Mouse (Mus musculus): ENCODE results near the gene Odf3l1. TPM values are rescaled to one million over a fixed set of nuclear protein-coding genes. Genes with fewer than 3 reads are reported as not detected.
"Not testable (repeated sequence)": the region's sequence is repeated elsewhere in the genome, so short reads cannot be mapped to it uniquely, and the experiment has no call there.

The Odf3l1 gene
- not detected for total RNA-seq (2021)
- long read RNA-seq, experiment 1 = 0 reads
- long read RNA-seq, experiment 2 = 0 reads

GRCm38 (mm10) chr9:56864216-56864729, at the start of gene Odf3l1:
Odf3l1 (minus strand) TSS chr9:56864679.
- DNase-seq (ENCODE audit: low spot score in 2 of 2) = no peak

- no peak for DNase-seq (ENCODE audit: low spot score in 2 of 2)
These were observed 49.5 kb upstream of the Odf3l1 start for GRCm38 (mm10) chr9:56913991-56914390.

GRCm38 (mm10) chr9:56911017-56911416, 46.5 kb upstream of the Odf3l1 start:
- DNase-seq (ENCODE audit: low spot score in 2 of 2) = no peak

DNA sequence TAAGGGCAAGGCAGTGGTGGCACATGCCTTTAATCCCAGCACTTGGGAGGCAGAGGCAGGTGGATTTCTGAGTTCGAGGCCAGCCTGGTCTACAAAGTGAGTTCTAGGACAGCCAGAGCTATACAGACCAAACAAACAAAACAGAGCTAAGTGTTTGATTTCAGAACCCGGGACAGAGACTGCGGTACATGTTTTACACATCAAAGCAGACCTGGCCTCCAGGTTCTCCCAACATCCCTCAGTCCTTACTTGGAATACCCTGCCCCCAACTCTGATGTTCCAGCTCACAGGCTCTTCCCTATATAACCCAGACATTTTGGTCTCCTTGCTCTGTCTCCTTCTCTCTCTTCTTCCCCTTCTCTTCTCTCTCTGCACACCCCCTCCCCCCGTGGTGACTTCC, 45.5 kb upstream of the Odf3l1 start:
- DNase-seq (ENCODE audit: low spot score in 2 of 2) = not testable (repeated sequence)

GRCm38 (mm10) chr9:56907549-56907948, 43.1 kb upstream of the Odf3l1 start:
- DNase-seq (ENCODE audit: low spot score in 2 of 2) = no peak

DNA sequence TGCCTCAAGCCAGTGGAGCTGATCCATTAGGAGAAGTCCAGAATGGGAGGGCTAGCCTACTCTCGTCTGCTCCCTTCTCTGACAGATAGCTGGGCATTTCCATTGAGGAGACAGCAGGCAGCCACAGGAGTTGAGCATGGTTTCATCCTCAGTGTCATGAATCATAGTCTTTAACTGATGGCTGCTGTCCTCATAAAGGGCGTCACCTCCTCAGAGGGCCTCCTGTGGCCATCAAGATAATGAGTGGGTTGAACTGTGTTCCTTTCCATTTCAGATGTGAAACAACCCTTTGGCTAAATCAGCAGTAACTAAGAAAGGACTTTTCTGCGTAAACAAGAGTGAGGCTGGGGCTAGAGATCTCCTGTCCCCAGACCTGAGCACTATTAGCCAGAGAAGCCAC, 39.2 kb upstream of the Odf3l1 start:
- no peak for DNase-seq (ENCODE audit: low spot score in 2 of 2)

GRCm38 (mm10) chr9:56901187-56901586, 36.7 kb upstream of the Odf3l1 start:
- DNase-seq (ENCODE audit: low spot score in 2 of 2) = no peak

- no peak for DNase-seq (ENCODE audit: low spot score in 2 of 2)
These were observed 36.1 kb upstream of the Odf3l1 start for GRCm38 (mm10) chr9:56900571-56900970.

GRCm38 (mm10) chr9:56900060-56900459, 35.6 kb upstream of the Odf3l1 start:
- no peak for DNase-seq (ENCODE audit: low spot score in 2 of 2)

GRCm38 (mm10) chr9:56899409-56899808, 34.9 kb upstream of the Odf3l1 start:
- DNase-seq (ENCODE audit: low spot score in 2 of 2) = no peak

DNA sequence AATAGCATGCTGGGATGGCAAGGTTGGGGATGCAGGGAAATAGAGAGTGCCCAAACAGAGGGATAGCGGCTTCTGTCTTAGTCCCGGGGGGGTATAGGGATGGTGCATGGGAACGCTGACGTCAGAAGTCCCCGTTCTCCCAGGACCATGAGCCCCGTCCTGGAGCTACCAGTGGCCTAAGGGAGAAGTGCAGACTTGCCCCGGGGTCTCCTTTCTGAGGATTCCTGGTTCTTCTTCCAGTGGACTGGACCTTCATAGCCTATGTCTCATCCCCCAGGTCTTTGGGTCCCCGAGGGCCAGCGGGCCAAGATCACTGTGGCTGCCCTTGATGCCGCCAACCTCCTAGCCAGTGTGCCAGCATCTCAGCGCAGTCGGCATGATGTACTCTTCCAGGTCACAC, 32.3 kb upstream of the Odf3l1 start:
- DNase-seq (ENCODE audit: low spot score in 2 of 2) = no peak

- no peak for DNase-seq (ENCODE audit: low spot score in 2 of 2)
These were observed 29.5 kb upstream of the Odf3l1 start for GRCm38 (mm10) chr9:56894006-56894405.

- DNase-seq (ENCODE audit: low spot score in 2 of 2) = no peak
These were observed 28.8 kb upstream of the Odf3l1 start for GRCm38 (mm10) chr9:56893313-56893712.

GRCm38 (mm10) chr9:56892111-56892510, 27.6 kb upstream of the Odf3l1 start:
- no peak for DNase-seq (ENCODE audit: low spot score in 2 of 2)

- peak; percentile 60 to 65 for DNase-seq (ENCODE audit: low spot score in 2 of 2)
These were observed 27.1 kb upstream of the Odf3l1 start for GRCm38 (mm10) chr9:56891517-56892011.

DNA sequence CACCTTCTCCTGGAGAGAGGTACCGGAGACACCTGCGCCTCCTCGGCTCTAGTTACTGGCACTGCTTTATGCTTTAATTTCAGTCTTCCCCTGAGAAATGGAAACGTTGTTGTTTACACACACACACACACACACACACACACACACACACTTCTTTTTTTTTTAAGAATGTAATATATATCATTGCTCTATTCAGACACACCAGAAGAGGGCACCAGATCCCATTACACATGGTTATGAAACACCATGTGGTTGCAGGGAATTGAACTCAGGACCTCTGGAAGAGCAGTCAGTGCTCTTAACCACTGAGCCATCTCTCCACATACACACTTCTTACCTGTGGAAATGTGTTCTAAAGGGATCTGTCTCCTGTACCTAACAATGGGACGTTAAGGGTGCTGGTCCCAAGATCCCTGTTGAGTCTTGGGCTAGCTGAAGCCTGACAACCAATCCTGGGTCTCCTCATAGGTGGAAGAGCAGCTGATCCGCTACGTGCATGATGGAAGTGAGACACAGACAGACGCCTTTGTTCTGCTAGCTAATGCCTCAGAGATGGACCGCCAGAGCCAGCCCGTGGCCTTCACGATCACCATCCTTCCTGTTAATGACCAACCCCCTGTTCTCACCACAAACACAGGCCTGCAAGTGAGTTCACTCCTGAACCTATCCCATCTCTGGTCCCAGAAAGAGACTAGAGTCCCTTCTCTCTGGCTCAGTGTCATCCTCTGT, 26.2 kb upstream of the Odf3l1 start:
- DNase-seq (ENCODE audit: low spot score in 2 of 2) = no peak

GRCm38 (mm10) chr9:56889817-56890216, 25.3 kb upstream of the Odf3l1 start:
- peak; percentile 79 to 86 for DNase-seq (ENCODE audit: low spot score in 2 of 2)

DNA sequence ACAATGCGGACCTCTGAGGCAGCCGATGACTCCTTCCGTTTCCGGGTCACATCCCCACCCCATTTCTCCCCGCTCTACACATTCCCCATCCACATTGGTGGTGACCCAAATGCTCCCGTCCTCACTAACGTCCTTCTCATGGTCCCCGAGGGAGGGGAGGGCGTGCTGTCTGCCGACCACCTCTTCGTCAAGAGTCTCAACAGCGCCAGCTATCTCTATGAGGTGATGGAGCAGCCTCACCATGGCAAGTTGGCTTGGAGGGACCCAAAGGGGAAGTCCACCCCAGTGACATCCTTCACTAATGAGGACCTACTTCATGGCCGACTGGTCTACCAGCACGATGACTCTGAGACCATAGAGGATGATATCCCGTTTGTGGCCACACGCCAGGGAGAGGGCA, 23.1 kb upstream of the Odf3l1 start:
- DNase-seq (ENCODE audit: low spot score in 2 of 2) = no peak

GRCm38 (mm10) chr9:56886601-56887000, 22.1 kb upstream of the Odf3l1 start:
- DNase-seq (ENCODE audit: low spot score in 2 of 2) = no peak

GRCm38 (mm10) chr9:56886113-56886512, 21.6 kb upstream of the Odf3l1 start:
- no peak for DNase-seq (ENCODE audit: low spot score in 2 of 2)

DNA sequence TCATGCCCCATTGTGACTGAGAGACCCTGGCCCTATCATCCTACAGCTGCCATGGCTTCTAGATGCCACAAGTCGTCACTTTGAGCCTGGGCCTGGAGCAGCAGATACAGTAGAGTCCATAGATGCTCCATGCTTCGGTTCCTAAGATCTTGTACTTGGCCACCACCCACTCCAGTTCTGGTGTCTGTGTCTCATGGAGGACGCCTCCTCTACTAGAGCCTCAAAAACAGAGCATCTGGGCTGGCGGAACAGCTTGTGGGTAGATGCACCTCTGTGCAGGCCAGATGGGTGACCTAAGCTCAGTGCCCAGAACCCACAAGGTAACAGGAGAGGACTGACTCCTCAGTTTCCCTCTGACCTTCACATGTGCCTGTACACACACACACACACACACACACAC, 19.8 kb upstream of the Odf3l1 start:
- DNase-seq (ENCODE audit: low spot score in 2 of 2) = peak in 1 of 2 experiments; percentile 42

DNA sequence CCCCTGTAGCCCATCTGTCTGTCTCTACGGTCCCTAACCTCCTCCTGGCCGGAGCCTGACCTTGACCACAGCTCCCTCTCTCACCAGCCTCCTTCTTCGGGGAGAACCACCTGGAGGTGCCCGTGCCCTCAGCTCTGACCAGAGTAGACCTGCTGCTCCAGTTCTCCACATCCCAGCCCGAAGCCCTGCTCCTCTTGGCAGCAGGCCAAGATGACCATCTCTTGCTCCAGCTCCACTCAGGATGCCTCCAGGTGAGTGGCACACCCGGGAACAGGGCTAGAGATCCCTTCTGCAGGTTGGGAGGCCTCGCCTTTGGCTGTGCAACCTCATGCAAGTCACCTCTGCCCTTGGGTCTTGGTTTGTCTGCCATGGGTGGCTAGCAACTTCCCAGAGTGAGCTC, 19.0 kb upstream of the Odf3l1 start:
- no peak for DNase-seq (ENCODE audit: low spot score in 2 of 2)

GRCm38 (mm10) chr9:56882818-56883217, 18.3 kb upstream of the Odf3l1 start:
- DNase-seq (ENCODE audit: low spot score in 2 of 2) = no peak

All from left cerebral cortex, adult 18-20 months (tissue).